Mouse (Mus musculus): Measurements from ENCODE around the gene Araf.
A peak's percentile ranks its signal among the peaks of the same experiment; 100 is the strongest.
"Not testable (repeated sequence)": the region's sequence is repeated elsewhere in the genome, so short reads cannot be mapped to it uniquely, and the experiment has no call there.

The Araf gene

GRCm38 (mm10) chrX:20797681-20798080 is at the start of gene Araf:
Gene Araf, plus strand, starts transcription at chrX:20797814.
- DNase-seq, result no peak

- DNase-seq, result no peak
These were observed 48.8 kb upstream of the Araf start for GRCm38 (mm10) chrX:20748829-20749228.

GRCm38 (mm10) chrX:20761201-20761600 is 36.4 kb upstream of the Araf start:
- DNase-seq, result no peak

GRCm38 (mm10) chrX:20770697-20771381 is 26.8 kb upstream of the Araf start:
- DNase-seq, result peak; percentile 61 to 84

- no peak for DNase-seq
These were observed 25.9 kb upstream of the Araf start for GRCm38 (mm10) chrX:20771666-20772065.

- DNase-seq, result no peak
These were observed 22.2 kb upstream of the Araf start for GRCm38 (mm10) chrX:20775271-20776016.

GRCm38 (mm10) chrX:20777619-20778018 is 20.0 kb upstream of the Araf start:
- DNase-seq, result no peak

GRCm38 (mm10) chrX:20787309-20787708 is 10.3 kb upstream of the Araf start:
- DNase-seq, result no peak

- no peak for DNase-seq
These were observed 5.2 kb upstream of the Araf start for GRCm38 (mm10) chrX:20792417-20792816.

GRCm38 (mm10) chrX:20793230-20793629 is 4.4 kb upstream of the Araf start:
- no peak for DNase-seq

- DNase-seq, result no peak
These were observed 3.4 kb upstream of the Araf start for GRCm38 (mm10) chrX:20794229-20794628.

GRCm38 (mm10) chrX:20798141-20798796 is 655 bp downstream of the Araf start:
- DNase-seq, result peak; percentile 61 to 66

GRCm38 (mm10) chrX:20798797-20799147 is 1.2 kb downstream of the Araf start:
- DNase-seq, result no peak

GRCm38 (mm10) chrX:20801456-20801855 is 3.8 kb downstream of the Araf start:
- no peak for DNase-seq

- not testable (repeated sequence) for DNase-seq
These were observed 6.7 kb downstream of the Araf start for GRCm38 (mm10) chrX:20804301-20804700.

- DNase-seq, result no peak
These were observed 8.7 kb downstream of the Araf start for GRCm38 (mm10) chrX:20806295-20806694.

GRCm38 (mm10) chrX:20816974-20817373 is 19.4 kb downstream of the Araf start:
- no peak for DNase-seq

- peak; percentile 66 to 74 for DNase-seq
These were observed 21.6 kb downstream of the Araf start for GRCm38 (mm10) chrX:20819204-20819628.

- DNase-seq, result peak; percentile 16 to 47
These were observed 22.3 kb downstream of the Araf start for GRCm38 (mm10) chrX:20819708-20820426.

- no peak for DNase-seq
These were observed 31.3 kb downstream of the Araf start for GRCm38 (mm10) chrX:20828934-20829333.

- no peak for DNase-seq
These were observed 49.6 kb downstream of the Araf start for GRCm38 (mm10) chrX:20847232-20847631.

GRCm38 (mm10) chrX:20847816-20848215 is 50.2 kb downstream of the Araf start:
- no peak for DNase-seq
